ENCODE assay signal across 8 mouse cellular contexts in genomic region chr10:99269301-99269701, GRCm38 (mm10). TPM values are rescaled to one million over a fixed set of nuclear protein-coding genes. Genes with fewer than 3 reads are reported as not detected.
DNase-seq lines count a peak whose midpoint lies in the region; TF ChIP-seq lines count a peak whose summit lies in the region.

No protein-coding gene starts in this region.

- intact Hi-C loops in heart, postnatal 10 days (cut with DNase I): loop anchor here (2.0 kb wide), 1 partner anchor 140 kb away; no protein-coding TSS in a partner anchor
- intact Hi-C loops in heart, postnatal 36 days (cut with DNase I): loop anchor here (2.0 to 5.0 kb wide), 3 partner anchors 140 to 308 kb away; no protein-coding TSS in a partner anchor

- WGBS in macrophage (ENCODE audit: missing documents): 46% methylated on average over 4 of the region's 4 CpGs

- no peak overlapping the region for H3K4me3 ChIP-seq in bone marrow macrophage, adult 2 months (ENCODE audit: insufficient read depth, low read length)
- H3K4me3 ChIP-seq in macrophage (ENCODE audit: inconsistent target): no peak overlapping the region

- DNase-seq in heart, adult 8-10 months (ENCODE audit: low spot score): peak; percentile 32
- DNase-seq in heart, postnatal 10 days: no peak
- peak; percentile 15 to 39 for DNase-seq in heart, postnatal 36 days
- DNase-seq in urinary bladder, adult 2 months (ENCODE audit: low spot score): no peak
- no peak for DNase-seq in layer of hippocampus, adult 9-10 months (ENCODE audit: low spot score)
- no peak for DNase-seq in layer of hippocampus, adult 9-11 months

- H3K79me2 ChIP-seq in macrophage (ENCODE audit: inconsistent target): peaks cover 38% of the 10 kb centered on the region

- H3K36me3 ChIP-seq in macrophage (ENCODE audit: inconsistent target): no peaks in the 10 kb centered on the region

- peaks cover 34% of the 10 kb centered on the region for H3K4me1 ChIP-seq in bone marrow macrophage, adult 2 months (ENCODE audit: control insufficient read depth, insufficient read depth, low read length)

- no peak for TF ChIP-seq CTCF in bone marrow macrophage, adult 2 months (IDR thresholded peaks at IDR 0.05; ENCODE audit: low read depth, low read length)

- TF ChIP-seq POLR2A in bone marrow macrophage, adult 2 months (IDR thresholded peaks at IDR 0.05; ENCODE audit: borderline replicate concordance, low read depth, low read length): no peak

- H3K27ac ChIP-seq in bone marrow macrophage, adult 2 months (ENCODE audit: insufficient read depth, low read depth, low read length): peak overlapping the region; percentile 79
- H3K27ac ChIP-seq in macrophage: peak overlapping the region; percentile 99

RNA-seq across cellular contexts. Expression of gene Dusp6, which starts 6.3 kb away (rescaled TPM):
- 10 to 100 TPM; 12.9 to 18.7 (median 15.2) TPM for total RNA-seq in heart, adult 8-10 months (2022)
- 10 to 100 TPM; 29.2 to 38.3 TPM for total RNA-seq in heart, postnatal 10 days (2021)
- polyA plus RNA-seq in bone marrow macrophage, adult 2 months (2012; ENCODE audit: insufficient read depth, insufficient read length, missing spikeins): 36.1 and 40.0 TPM in 2 replicates
- 10 to 100 TPM; 16.2 to 21.7 TPM for total RNA-seq in heart, postnatal 36 days (2021)
- 10 to 100 TPM in 5 of 26 experiments, 1 to 10 TPM in 18, under 1 TPM in 3; 0.54 to 35.4 (median 3.9) TPM for total RNA-seq in macrophage (2018; cell fraction: chromatin; rRNA removed)
- total RNA-seq in macrophage (2018; cell fraction: cytosol; rRNA removed): 10 to 100 TPM in 15 of 26 experiments, 1 to 10 TPM in 11; 1.7 to 21.0 (median 10.7) TPM
- total RNA-seq in macrophage (2018; cell fraction: nucleus; rRNA removed): 100 to 1,000 TPM in 1 of 26 experiments, 10 to 100 TPM in 6, 1 to 10 TPM in 19; 1.8 to 134 (median 8.0) TPM
- polyA plus RNA-seq in macrophage (2018): 5.0 to 150 TPM (median 6.0 TPM) in 3 replicates
- 27.4 and 29.3 TPM in 2 replicates for polyA plus RNA-seq in urinary bladder, adult 2 months (2012; rRNA removed)

Comparison
In these comparisons a context has a peak if more than half of its experiments do, and no peak if none do; other contexts are left out.
1. DNase-seq: peak in heart, adult 8-10 months (single experiment) and heart, postnatal 36 days (2 of 2); none in heart, postnatal 10 days (0 of 2), urinary bladder, adult 2 months (single experiment), layer of hippocampus, adult 9-10 months (single experiment) and layer of hippocampus, adult 9-11 months (single experiment).